Mouse (Mus musculus): Measurements from ENCODE around the gene Pigt. TPM values are rescaled to one million over a fixed set of nuclear protein-coding genes. Genes with fewer than 3 reads are reported as not detected.

Gene Pigt
- polyA plus RNA-seq, 1 experiment from 2014 or later: 70.7 TPM

GRCm38 (mm10) chr2:164516592-164516991 lies 19.3 kb downstream of the Pigt start:
- Histone ChIP-seq H3K9me3 (ENCODE audit: low read length) (no peaks in the 10 kb centered on the region), H3K4me2 (replicated peaks; ENCODE audit: low read depth, low read length) (no peak overlapping the region), H3K27me3 (ENCODE audit: insufficient read depth, low read length) (no peaks in the 10 kb centered on the region), H3K4me3 (ENCODE audit: low read length) (no peak overlapping the region), H3K4me1 (ENCODE audit: insufficient read depth, low read length) (0 out of 2 replicates have a peak, but pooled peaks cover 2% of the 10 kb centered on the region), H3K36me3 (ENCODE audit: insufficient read depth, low read length) (no peaks in the 10 kb centered on the region), H3K27ac (ENCODE audit: low read length) (no peak overlapping the region), H3K9ac (replicated peaks; ENCODE audit: low read length) (no peak overlapping the region)
- no peak for ATAC-seq (ENCODE audit: low FRiP score, low TSS enrichment)
- 87% methylated on average over 11 of the region's 11 CpGs for WGBS

- no peaks in the 10 kb centered on the region for H3K27me3 ChIP-seq (ENCODE audit: insufficient read depth, low read length)
- no peak overlapping the region for H3K27ac ChIP-seq (ENCODE audit: low read length)
These were observed 20.3 kb downstream of the Pigt start for GRCm38 (mm10) chr2:164517485-164518221.

GRCm38 (mm10) chr2:164518266-164519170 lies 21.2 kb downstream of the Pigt start:
- Histone ChIP-seq H3K4me3 (ENCODE audit: low read length) (no peak overlapping the region), H3K27me3 (ENCODE audit: insufficient read depth, low read length) (no peaks in the 10 kb centered on the region), H3K36me3 (ENCODE audit: insufficient read depth, low read length) (no peaks in the 10 kb centered on the region), H3K4me2 (replicated peaks; ENCODE audit: low read depth, low read length) (no peak overlapping the region), H3K9ac (replicated peaks; ENCODE audit: low read length) (no peak overlapping the region), H3K4me1 (ENCODE audit: insufficient read depth, low read length) (0 out of 2 replicates have a peak, but pooled peaks cover 6% of the 10 kb centered on the region), H3K9me3 (ENCODE audit: low read length) (no peaks in the 10 kb centered on the region), H3K27ac (ENCODE audit: low read length) (no peak overlapping the region; the same call in 1 of the 2 replicates)
- WGBS: 44% methylated on average over 11 of the region's 11 CpGs
- no peak for ATAC-seq (ENCODE audit: low FRiP score, low TSS enrichment)

More at GRCm38 (mm10) chr2:164517485-164518221, 20.3 kb downstream of the Pigt start:
- Histone ChIP-seq H3K9me3 (ENCODE audit: low read length) (no peaks in the 10 kb centered on the region), H3K36me3 (ENCODE audit: insufficient read depth, low read length) (no peaks in the 10 kb centered on the region), H3K4me3 (ENCODE audit: low read length) (no peak overlapping the region), H3K4me2 (replicated peaks; ENCODE audit: low read depth, low read length) (no peak overlapping the region), H3K4me1 (ENCODE audit: insufficient read depth, low read length) (0 out of 2 replicates have a peak, but pooled peaks cover 6% of the 10 kb centered on the region), H3K9ac (replicated peaks; ENCODE audit: low read length) (no peak overlapping the region)
- 39% methylated on average over 9 of the region's 10 CpGs for WGBS
- ATAC-seq (ENCODE audit: low FRiP score, low TSS enrichment): 0 out of 2 replicates have a peak, but pooled peaks have one; percentile 25

- Histone ChIP-seq H3K4me2 (replicated peaks; ENCODE audit: low read depth, low read length) (no peak overlapping the region), H3K27ac (ENCODE audit: low read length) (no peak overlapping the region), H3K9ac (replicated peaks; ENCODE audit: low read length) (no peak overlapping the region), H3K36me3 (ENCODE audit: insufficient read depth, low read length) (no peaks in the 10 kb centered on the region), H3K4me3 (ENCODE audit: low read length) (no peak overlapping the region), H3K9me3 (ENCODE audit: low read length) (no peaks in the 10 kb centered on the region), H3K4me1 (ENCODE audit: insufficient read depth, low read length) (0 out of 2 replicates have a peak, but pooled peaks cover 6% of the 10 kb centered on the region), H3K27me3 (ENCODE audit: insufficient read depth, low read length) (no peaks in the 10 kb centered on the region)
- ATAC-seq (ENCODE audit: low FRiP score, low TSS enrichment): no peak
- WGBS: 34% methylated on average over 6 of the region's 6 CpGs
These were observed 21.8 kb downstream of the Pigt start for GRCm38 (mm10) chr2:164519171-164519526.

GRCm38 (mm10) chr2:164520782-164521181 lies 23.5 kb downstream of the Pigt start:
- Histone ChIP-seq H3K9ac (replicated peaks; ENCODE audit: low read length) (no peak overlapping the region), H3K9me3 (ENCODE audit: low read length) (no peaks in the 10 kb centered on the region), H3K27ac (ENCODE audit: low read length) (no peak overlapping the region), H3K4me2 (replicated peaks; ENCODE audit: low read depth, low read length) (no peak overlapping the region), H3K4me1 (ENCODE audit: insufficient read depth, low read length) (0 out of 2 replicates have a peak, but pooled peaks cover 6% of the 10 kb centered on the region), H3K36me3 (ENCODE audit: insufficient read depth, low read length) (no peaks in the 10 kb centered on the region), H3K27me3 (ENCODE audit: insufficient read depth, low read length) (no peaks in the 10 kb centered on the region), H3K4me3 (ENCODE audit: low read length) (no peak overlapping the region)
- peak; percentile 70 for ATAC-seq (ENCODE audit: low FRiP score, low TSS enrichment)
- 13% methylated on average over 3 of the region's 3 CpGs for WGBS

- Histone ChIP-seq H3K9me3 (ENCODE audit: low read length) (peaks cover 5% of the 10 kb centered on the region; the same call in 1 of the 2 replicates), H3K27me3 (ENCODE audit: insufficient read depth, low read length) (no peaks in the 10 kb centered on the region), H3K36me3 (ENCODE audit: insufficient read depth, low read length) (no peaks in the 10 kb centered on the region), H3K4me2 (replicated peaks; ENCODE audit: low read depth, low read length) (peak overlapping the region; percentile 14), H3K4me1 (ENCODE audit: insufficient read depth, low read length) (0 out of 2 replicates have a peak, but pooled peaks cover 6% of the 10 kb centered on the region), H3K9ac (replicated peaks; ENCODE audit: low read length) (no peak overlapping the region), H3K4me3 (ENCODE audit: low read length) (no peak overlapping the region), H3K27ac (ENCODE audit: low read length) (no peak overlapping the region)
- ATAC-seq (ENCODE audit: low FRiP score, low TSS enrichment): no peak
- WGBS: 16% methylated on average over 11 of the region's 11 CpGs
These were observed 24.5 kb downstream of the Pigt start for GRCm38 (mm10) chr2:164521841-164522240.

GRCm38 (mm10) chr2:164522280-164522679 lies 25.0 kb downstream of the Pigt start:
- Histone ChIP-seq H3K36me3 (ENCODE audit: insufficient read depth, low read length) (no peaks in the 10 kb centered on the region), H3K4me3 (ENCODE audit: low read length) (no peak overlapping the region), H3K4me1 (ENCODE audit: insufficient read depth, low read length) (0 out of 2 replicates have a peak, but pooled peaks cover 6% of the 10 kb centered on the region), H3K27me3 (ENCODE audit: insufficient read depth, low read length) (no peaks in the 10 kb centered on the region), H3K27ac (ENCODE audit: low read length) (no peak overlapping the region), H3K9me3 (ENCODE audit: low read length) (peaks cover 8% of the 10 kb centered on the region; the same call in 1 of the 2 replicates), H3K9ac (replicated peaks; ENCODE audit: low read length) (no peak overlapping the region), H3K4me2 (replicated peaks; ENCODE audit: low read depth, low read length) (peak overlapping the region; percentile 14)
- no peak for ATAC-seq (ENCODE audit: low FRiP score, low TSS enrichment)
- WGBS: 27% methylated on average over 8 of the region's 8 CpGs

- H3K4me3 ChIP-seq (ENCODE audit: low read length): no peak overlapping the region
- WGBS: 89% methylated on average over 10 of the region's 10 CpGs
- H3K27ac ChIP-seq (ENCODE audit: low read length): no peak overlapping the region
- no peaks in the 10 kb centered on the region for H3K27me3 ChIP-seq (ENCODE audit: insufficient read depth, low read length)
- no peak for ATAC-seq (ENCODE audit: low FRiP score, low TSS enrichment)
- no peak overlapping the region for H3K4me2 ChIP-seq (replicated peaks; ENCODE audit: low read depth, low read length)
- 0 out of 2 replicates have a peak, but pooled peaks cover 6% of the 10 kb centered on the region for H3K4me1 ChIP-seq (ENCODE audit: insufficient read depth, low read length)
- H3K9ac ChIP-seq (replicated peaks; ENCODE audit: low read length): no peak overlapping the region
- no peaks in the 10 kb centered on the region for H3K36me3 ChIP-seq (ENCODE audit: insufficient read depth, low read length)
- peaks cover 8% of the 10 kb centered on the region; the same call in 1 of the 2 replicates for H3K9me3 ChIP-seq (ENCODE audit: low read length)
These were observed 26.0 kb downstream of the Pigt start for GRCm38 (mm10) chr2:164523301-164523773.

- Histone ChIP-seq H3K9me3 (ENCODE audit: low read length) (peaks cover 8% of the 10 kb centered on the region; the same call in 1 of the 2 replicates), H3K9ac (replicated peaks; ENCODE audit: low read length) (no peak overlapping the region), H3K4me3 (ENCODE audit: low read length) (no peak overlapping the region), H3K4me1 (ENCODE audit: insufficient read depth, low read length) (no peaks in the 10 kb centered on the region), H3K27me3 (ENCODE audit: insufficient read depth, low read length) (no peaks in the 10 kb centered on the region), H3K27ac (ENCODE audit: low read length) (no peak overlapping the region), H3K36me3 (ENCODE audit: insufficient read depth, low read length) (no peaks in the 10 kb centered on the region), H3K4me2 (replicated peaks; ENCODE audit: low read depth, low read length) (no peak overlapping the region)
- no peak for ATAC-seq (ENCODE audit: low FRiP score, low TSS enrichment)
- WGBS: 58% methylated on average over 5 of the region's 5 CpGs
These were observed 31.2 kb downstream of the Pigt start for GRCm38 (mm10) chr2:164528557-164528956.

All from kidney, embryonic 16.5 days (tissue).